Mouse (Mus musculus) midbrain, embryonic 14.5 days (tissue): ENCODE measurements around the gene Eif4a2. TPM values are rescaled to one million over a fixed set of nuclear protein-coding genes. Genes with fewer than 3 reads are reported as not detected.

ENCODE experiments used
- ATAC-seq: fragments of 200-750 bp; cut with Nextera tagmentation; 2 replicates; pipeline ENCODE4 v1.8.0; 2017; ENCODE audit warnings: moderate number of reproducible peaks, moderate library complexity; ENCODE audit not compliant: low FRiP score, low TSS enrichment
- DNase-seq: peaks from one replicate; pipeline ENCODE4 v3.0.0-alpha.2; 2015
- H3K27ac ChIP-seq: fragments of 300-500 bp; sonication (generic); replicated peaks from 2 replicates; pipeline ENCODE4 v1.5.1; 2014; ENCODE audit warnings: mild to moderate bottlenecking, low read depth, low read length, moderate library complexity
- H3K27me3 ChIP-seq: fragments of 300-500 bp; sonication (generic); 2 replicates; pipeline ENCODE4 v1.6.1; 2014; ENCODE audit warnings: low read length, control low read depth, mixed read lengths; ENCODE audit not compliant: control insufficient read depth, insufficient read depth
- H3K36me3 ChIP-seq: fragments of 300-500 bp; sonication (generic); 2 replicates; pipeline ENCODE4 v1.6.1; 2014; ENCODE audit warnings: low read length, control low read depth; ENCODE audit not compliant: control insufficient read depth, insufficient read depth
- H3K4me1 ChIP-seq: fragments of 300-500 bp; sonication (generic); 2 replicates; pipeline ENCODE4 v1.6.1; 2014; ENCODE audit warnings: mild to moderate bottlenecking, antibody characterized with exemption, low read length, control low read depth; ENCODE audit not compliant: control insufficient read depth, insufficient read depth
- H3K4me2 ChIP-seq: fragments of 300-500 bp; sonication (generic); 2 replicates; pipeline ENCODE4 v1.6.1; 2014; ENCODE audit warnings: mild to moderate bottlenecking, low read length, moderate library complexity
- H3K4me3 ChIP-seq: fragments of 300-500 bp; sonication (generic); replicated peaks from 2 replicates; pipeline ENCODE4 v1.5.1; 2014; ENCODE audit warnings: low read depth, low read length
- H3K9ac ChIP-seq: fragments of 300-500 bp; sonication (generic); replicated peaks from 2 replicates; pipeline ENCODE4 v1.6.1; 2014; ENCODE audit warnings: mild to moderate bottlenecking, low read length, moderate library complexity
- H3K9me3 ChIP-seq: fragments of 300-500 bp; sonication (generic); 2 replicates; pipeline ENCODE4 v1.6.1; 2016; ENCODE audit warnings: low read length, control low read depth, mixed read lengths; ENCODE audit not compliant: control insufficient read depth
- WGBS: fragments of 180-500 bp; shearing (Covaris S2); extraction: QIAGEN DNeasy Blood & Tissue Kit; methylation state at CpG from one replicate; pipeline ENCODE4 v1.1.7; 2014; 5-methylcytosine and 5-hydroxymethylcytosine counted together
- polyA plus RNA-seq: library from polyadenylated mRNA; unstranded; fragments of >200 nt; fragmentation: Nextera tagmentation; extraction: Ambion mirVana; gene quantifications from 2 replicates; pipeline ENCODE4 v1.2.1, GENCODE M21; 2014

Gene Eif4a2
- polyA plus RNA-seq, 1 experiment from 2014 or later: 373 TPM

- 13% methylated on average over 10 of the region's 10 CpGs for WGBS
- Histone ChIP-seq H3K9ac (peak overlapping the region; percentile 39; the same call in 1 of the 2 replicates), H3K9me3 (no peaks in the 10 kb centered on the region), H3K4me1 (peaks cover 5% of the 10 kb centered on the region; the same call in 1 of the 2 replicates), H3K4me3 (peak overlapping the region; percentile 29; the same call in 1 of the 2 replicates), H3K27ac (no peak overlapping the region), H3K27me3 (no peaks in the 10 kb centered on the region), H3K4me2 (peak overlapping the region; percentile 60), H3K36me3 (no peaks in the 10 kb centered on the region)
- ATAC-seq: no peak
- DNase-seq: no peak
Measured at GRCm38 (mm10) chr16:23100613-23101012, 6.6 kb upstream of the Eif4a2 start.

GRCm38 (mm10) chr16:23102340-23103037, 4.8 kb upstream of the Eif4a2 start:
- DNase-seq: no peak
- no peaks in the 10 kb centered on the region for H3K9me3 ChIP-seq
- no peaks in the 10 kb centered on the region for H3K36me3 ChIP-seq
- H3K27ac ChIP-seq: no peak overlapping the region
- H3K27me3 ChIP-seq: no peaks in the 10 kb centered on the region
- 18% methylated on average over 15 of the region's 15 CpGs for WGBS
- no peak overlapping the region for H3K4me3 ChIP-seq
- peaks cover 5% of the 10 kb centered on the region; the same call in 1 of the 2 replicates for H3K4me1 ChIP-seq
- no peak for ATAC-seq
- H3K9ac ChIP-seq: no peak overlapping the region
- H3K4me2 ChIP-seq: peak overlapping the region; percentile 37

- no peak for ATAC-seq
- no peak overlapping the region for H3K9ac ChIP-seq
- no peak overlapping the region for H3K4me3 ChIP-seq
- H3K27me3 ChIP-seq: no peaks in the 10 kb centered on the region
- no peak overlapping the region for H3K27ac ChIP-seq
- peak overlapping the region; percentile 37 for H3K4me2 ChIP-seq
- DNase-seq: no peak
- peaks cover 5% of the 10 kb centered on the region; the same call in 1 of the 2 replicates for H3K4me1 ChIP-seq
- no peaks in the 10 kb centered on the region for H3K9me3 ChIP-seq
- 45% methylated on average over 17 of the region's 17 CpGs for WGBS
- no peaks in the 10 kb centered on the region for H3K36me3 ChIP-seq
Measured at GRCm38 (mm10) chr16:23103038-23103745, 4.1 kb upstream of the Eif4a2 start.

- no peak for ATAC-seq
- Histone ChIP-seq H3K27ac (no peak overlapping the region), H3K4me1 (peaks cover 6% of the 10 kb centered on the region), H3K36me3 (peaks cover 3% of the 10 kb centered on the region), H3K4me3 (no peak overlapping the region), H3K27me3 (no peaks in the 10 kb centered on the region), H3K9me3 (no peaks in the 10 kb centered on the region), H3K4me2 (no peak overlapping the region), H3K9ac (no peak overlapping the region)
- WGBS: 53% methylated on average over 2 of the region's 2 CpGs
- DNase-seq: no peak
Measured at GRCm38 (mm10) chr16:23103841-23104240, 3.4 kb upstream of the Eif4a2 start.

GRCm38 (mm10) chr16:23106121-23106520, 1.1 kb upstream of the Eif4a2 start:
- Histone ChIP-seq H3K27ac (no peak overlapping the region), H3K4me1 (peaks cover 17% of the 10 kb centered on the region), H3K27me3 (no peaks in the 10 kb centered on the region), H3K9ac (no peak overlapping the region), H3K36me3 (peaks cover 24% of the 10 kb centered on the region), H3K9me3 (no peaks in the 10 kb centered on the region), H3K4me3 (no peak overlapping the region), H3K4me2 (no peak overlapping the region)
- ATAC-seq: no peak
- no peak for DNase-seq
- 82% methylated on average over 7 of the region's 7 CpGs for WGBS

GRCm38 (mm10) chr16:23107946-23108759, 909 bp downstream of the Eif4a2 start:
- ATAC-seq (peak; percentile 90), DNase-seq (peak; percentile 93)
- H3K4me2 ChIP-seq: peak overlapping the region; percentile 90
- H3K27me3 ChIP-seq: no peaks in the 10 kb centered on the region
- H3K36me3 ChIP-seq: peaks cover 44% of the 10 kb centered on the region
- peak overlapping the region; percentile 100 for H3K9ac ChIP-seq
- peaks cover 19% of the 10 kb centered on the region for H3K4me1 ChIP-seq
- H3K9me3 ChIP-seq: no peaks in the 10 kb centered on the region
- WGBS: under 1% methylated on average over 52 of the region's 52 CpGs
- peak overlapping the region; percentile 97 for H3K4me3 ChIP-seq
- H3K27ac ChIP-seq: peak overlapping the region; percentile 99

GRCm38 (mm10) chr16:23108943-23109342, 1.7 kb downstream of the Eif4a2 start:
- no peak for DNase-seq
- Histone ChIP-seq H3K9me3 (no peaks in the 10 kb centered on the region), H3K4me3 (peak overlapping the region; percentile 97), H3K9ac (peak overlapping the region; percentile 100), H3K36me3 (peaks cover 48% of the 10 kb centered on the region), H3K27ac (no peak overlapping the region), H3K4me2 (peak overlapping the region; percentile 90), H3K4me1 (peaks cover 19% of the 10 kb centered on the region), H3K27me3 (no peaks in the 10 kb centered on the region)
- no peak for ATAC-seq
- WGBS: 5% methylated on average over 5 of the region's 5 CpGs

- H3K4me1 ChIP-seq: peaks cover 19% of the 10 kb centered on the region
- peak overlapping the region; percentile 90 for H3K4me2 ChIP-seq
- H3K9me3 ChIP-seq: no peaks in the 10 kb centered on the region
- DNase-seq: no peak
- H3K36me3 ChIP-seq: peaks cover 55% of the 10 kb centered on the region
- H3K9ac ChIP-seq: peak overlapping the region; percentile 100
- 58% methylated on average over 5 of the region's 5 CpGs for WGBS
- H3K27ac ChIP-seq: no peak overlapping the region
- ATAC-seq: no peak
- H3K4me3 ChIP-seq: peak overlapping the region; percentile 97
- no peaks in the 10 kb centered on the region for H3K27me3 ChIP-seq
Measured at GRCm38 (mm10) chr16:23109350-23110280, 2.4 kb downstream of the Eif4a2 start.
